Mouse (Mus musculus) Patski (cell line): ENCODE measurements around the gene Maneal. TPM values are rescaled to one million over a fixed set of nuclear protein-coding genes. Genes with fewer than 3 reads are reported as not detected.

ENCODE experiments used
- ATAC-seq: fragments of 100-300 bp; one replicate; pipeline ENCODE4 v1.8.0; 2021
- CTCF ChIA-PET: fragments of 350-600 bp; sonication (Branson Sonifier 250); formaldehyde crosslinking; loops from one replicate; lab custom pipeline; 2022; ENCODE audit warnings: inconsistent platforms; lab: Charles Lee
- POLR2A ChIA-PET: fragments of 350-600 bp; sonication (Branson Sonifier 250); formaldehyde crosslinking; loops from one replicate; lab custom pipeline; 2022; ENCODE audit warnings: antibody characterized with exemption, inconsistent platforms; lab: Charles Lee
- DNase-seq: peaks from one replicate; pipeline ENCODE4 v3.0.0-alpha.2; 2011; ENCODE audit warnings: low read depth, low spot score
- H3K27me3 ChIP-seq: fragments of 371-371 bp; one replicate; pipeline ENCODE4 v1.5.1; 2021
- CTCF ChIP-seq: fragments of 100-300 bp; IDR thresholded peaks from one replicate; pipeline ENCODE4 v1.5.1; 2021
- in situ Hi-C: fragments of 300-500 bp; cut with MboI; formaldehyde crosslinking; loops from 3 replicates; pipeline ENCODE4 v1.11.1; 2018; ENCODE audit warnings: low pct_unique_long_range_greater_than_20kb, mixed read lengths
- polyA plus RNA-seq: library from polyadenylated mRNA; unstranded; gene quantifications from one replicate; pipeline ENCODE4 v1.2.3, GENCODE M21; 2021

Maneal gene
- polyA plus RNA-seq, 1 experiment from 2014 or later = not detected

- ATAC-seq (no peak), DNase-seq (no peak)
- TF ChIP-seq CTCF = no peak
- POLR2A ChIA-PET = no interaction called here
- H3K27me3 ChIP-seq = peaks cover 28% of the 10 kb centered on the region
- in situ Hi-C loops = no loop called here
- CTCF ChIA-PET = no interaction called here
These were observed 20.3 kb upstream of the Maneal start for GRCm38 (mm10) chr4:124882151-124882729.

- POLR2A ChIA-PET = no interaction called here
- peaks cover 27% of the 10 kb centered on the region for H3K27me3 ChIP-seq
- TF ChIP-seq CTCF = no peak
- CTCF ChIA-PET = no interaction called here
- in situ Hi-C loops = no loop called here
- DNase-seq (no peak), ATAC-seq (no peak)
These were observed 19.5 kb upstream of the Maneal start for GRCm38 (mm10) chr4:124881341-124881908.

- no peak for TF ChIP-seq CTCF
- in situ Hi-C loops = no loop called here
- DNase-seq (no peak), ATAC-seq (no peak)
- ChIA-PET CTCF (no interaction called here), POLR2A (interaction anchor here (0.6 kb wide), 1 partner anchor 410 kb away, joined by 6 read pairs; no protein-coding TSS in a partner anchor)
- peaks cover 20% of the 10 kb centered on the region for H3K27me3 ChIP-seq
These were observed 18.6 kb upstream of the Maneal start, which contains the start of gene Epha10 for GRCm38 (mm10) chr4:124880599-124880998. Gene Epha10 (plus strand): TSS chr4:124880899.

GRCm38 (mm10) chr4:124872719-124873118 lies 10.7 kb upstream of the Maneal start:
- in situ Hi-C loops = no loop called here
- no peaks in the 10 kb centered on the region for H3K27me3 ChIP-seq
- no peak for DNase-seq
- no peak for ATAC-seq
- ChIA-PET CTCF (no interaction called here), POLR2A (no interaction called here)
- TF ChIP-seq CTCF = no peak

- ATAC-seq = peak; percentile 54
These were observed 1.5 kb downstream of the Maneal start for GRCm38 (mm10) chr4:124860446-124860845.

GRCm38 (mm10) chr4:124858370-124858769 lies 3.6 kb downstream of the Maneal start:
- TF ChIP-seq CTCF = no peak
- ATAC-seq = no peak
- POLR2A ChIA-PET = interaction anchor here (1.2 kb wide), 1 partner anchor 9 kb away, joined by 3 read pairs; no protein-coding TSS in a partner anchor

More at GRCm38 (mm10) chr4:124860446-124860845, 1.5 kb downstream of the Maneal start:
- ChIA-PET CTCF (no interaction called here), POLR2A (no interaction called here)
- in situ Hi-C loops = no loop called here
- DNase-seq = no peak
- TF ChIP-seq CTCF = no peak
- H3K27me3 ChIP-seq = peaks cover 12% of the 10 kb centered on the region

GRCm38 (mm10) chr4:124856294-124856693 lies 5.7 kb downstream of the Maneal start:
- no peak for TF ChIP-seq CTCF
- in situ Hi-C loops = loop anchor here (10.0 kb wide), 1 partner anchor 209 kb away; the partner anchor contains the start of genes Dnali1 and Snip1
- H3K27me3 ChIP-seq = peaks cover under 1% of the 10 kb centered on the region
- CTCF ChIA-PET = interaction anchor here (1.5 kb wide), 1 partner anchor 73 kb away, joined by 3 read pairs; no protein-coding TSS in a partner anchor
- no peak for DNase-seq
- ATAC-seq = no peak
- POLR2A ChIA-PET = no interaction called here

More at GRCm38 (mm10) chr4:124858370-124858769, 3.6 kb downstream of the Maneal start:
- no peak for DNase-seq
- H3K27me3 ChIP-seq = peaks cover 12% of the 10 kb centered on the region
- in situ Hi-C loops = loop anchor here (10.0 kb wide), 1 partner anchor 206 kb away; the partner anchor contains the start of genes Dnali1 and Snip1
- CTCF ChIA-PET = interaction anchor here (0.9 kb wide), 1 partner anchor 25 kb away, joined by 3 read pairs; no protein-coding TSS in a partner anchor

- no peak for TF ChIP-seq CTCF
- no peak for DNase-seq
- peak; percentile 75 for ATAC-seq
- ChIA-PET POLR2A (interaction anchor here (0.6 kb wide), 1 partner anchor 1668 kb away, joined by 3 read pairs; the partner anchor contains the start of gene Hpcal4), CTCF (no interaction called here)
- in situ Hi-C loops = loop anchor here (10.0 kb wide), 1 partner anchor 214 kb away; the partner anchor contains the start of genes Dnali1 and Snip1
- H3K27me3 ChIP-seq = no peaks in the 10 kb centered on the region
These were observed 10.9 kb downstream of the Maneal start, which contains the start of gene 1110065P20Rik for GRCm38 (mm10) chr4:124850933-124851658. Gene 1110065P20Rik (minus strand): TSS chr4:124851196.

GRCm38 (mm10) chr4:124850261-124850913 lies 11.6 kb downstream of the Maneal start, which contains the start of gene Yrdc:
Gene Yrdc (plus strand): TSS chr4:124850679.
- ChIA-PET CTCF (no interaction called here), POLR2A (interaction anchor here (0.7 to 1.5 kb wide), 2 partner anchors 9 to 48 kb away, joined by 3 to 6 read pairs; partner anchors contain the start of gene Mtf1)
- no peak for TF ChIP-seq CTCF
- no peaks in the 10 kb centered on the region for H3K27me3 ChIP-seq
- in situ Hi-C loops = loop anchor here (10.0 kb wide), 1 partner anchor 214 kb away; the partner anchor contains the start of genes Dnali1 and Snip1
- ATAC-seq (peak; percentile 79), DNase-seq (peak; percentile 51)
